Mouse (Mus musculus): ENCODE measurements around the gene Trappc10. TPM values are rescaled to one million over a fixed set of nuclear protein-coding genes. Genes with fewer than 3 reads are reported as not detected.

The Trappc10 gene
- polyA plus RNA-seq, 1 experiment = not detected

GRCm38 (mm10) chr10:78260916-78261650 lies 16.6 kb upstream of the Trappc10 start:
- Histone ChIP-seq H3K4me3 (ENCODE audit: insufficient read depth, low read depth, low read length) (no peak overlapping the region), H3K4me1 (ENCODE audit: control insufficient read depth, insufficient read depth, low read length) (peaks cover 11% of the 10 kb centered on the region), H3K27ac (ENCODE audit: insufficient read depth, low read depth, low read length) (no peak overlapping the region)
- WGBS = 59% methylated on average over 7 of the region's 7 CpGs
- no peak for TF ChIP-seq POLR2A (IDR thresholded peaks at IDR 0.05; ENCODE audit: insufficient read depth, low read depth, low read length)
- no peak for TF ChIP-seq CTCF (IDR thresholded peaks at IDR 0.05; ENCODE audit: insufficient read depth, low read depth, low read length)

GRCm38 (mm10) chr10:78260322-78260721 lies 15.9 kb upstream of the Trappc10 start:
- H3K4me1 ChIP-seq (ENCODE audit: control insufficient read depth, insufficient read depth, low read length) = peaks cover 14% of the 10 kb centered on the region
- TF ChIP-seq POLR2A (IDR thresholded peaks at IDR 0.05; ENCODE audit: insufficient read depth, low read depth, low read length) = no peak
- TF ChIP-seq CTCF (IDR thresholded peaks at IDR 0.05; ENCODE audit: insufficient read depth, low read depth, low read length) = no peak
- no peak overlapping the region for H3K27ac ChIP-seq (ENCODE audit: insufficient read depth, low read depth, low read length)
- WGBS = 20% methylated on average over 5 of the region's 5 CpGs
- no peak overlapping the region for H3K4me3 ChIP-seq (ENCODE audit: insufficient read depth, low read depth, low read length)

- Histone ChIP-seq H3K27ac (ENCODE audit: insufficient read depth, low read depth, low read length) (no peak overlapping the region), H3K4me3 (ENCODE audit: insufficient read depth, low read depth, low read length) (no peak overlapping the region), H3K4me1 (ENCODE audit: control insufficient read depth, insufficient read depth, low read length) (peaks cover 14% of the 10 kb centered on the region)
- 55% methylated on average over 6 of the region's 6 CpGs for WGBS
- TF ChIP-seq CTCF (IDR thresholded peaks at IDR 0.05; ENCODE audit: insufficient read depth, low read depth, low read length) (no peak), POLR2A (IDR thresholded peaks at IDR 0.05; ENCODE audit: insufficient read depth, low read depth, low read length) (no peak)
Measured at GRCm38 (mm10) chr10:78259702-78260101, 15.3 kb upstream of the Trappc10 start.

- peaks cover 14% of the 10 kb centered on the region for H3K4me1 ChIP-seq (ENCODE audit: control insufficient read depth, insufficient read depth, low read length)
- no peak for TF ChIP-seq POLR2A (IDR thresholded peaks at IDR 0.05; ENCODE audit: insufficient read depth, low read depth, low read length)
- TF ChIP-seq CTCF (IDR thresholded peaks at IDR 0.05; ENCODE audit: insufficient read depth, low read depth, low read length) = no peak
- WGBS = 91% methylated on average over 5 of the region's 5 CpGs
- no peak overlapping the region for H3K4me3 ChIP-seq (ENCODE audit: insufficient read depth, low read depth, low read length)
- no peak overlapping the region for H3K27ac ChIP-seq (ENCODE audit: insufficient read depth, low read depth, low read length)
Measured at GRCm38 (mm10) chr10:78259230-78259629, 14.8 kb upstream of the Trappc10 start.

- WGBS = 74% methylated on average over 6 of the region's 6 CpGs
- peaks cover 14% of the 10 kb centered on the region for H3K4me1 ChIP-seq (ENCODE audit: control insufficient read depth, insufficient read depth, low read length)
- H3K4me3 ChIP-seq (ENCODE audit: insufficient read depth, low read depth, low read length) = no peak overlapping the region
- H3K27ac ChIP-seq (ENCODE audit: insufficient read depth, low read depth, low read length) = no peak overlapping the region
- TF ChIP-seq CTCF (IDR thresholded peaks at IDR 0.05; ENCODE audit: insufficient read depth, low read depth, low read length) (no peak), POLR2A (IDR thresholded peaks at IDR 0.05; ENCODE audit: insufficient read depth, low read depth, low read length) (no peak)
Measured at GRCm38 (mm10) chr10:78258142-78258675, 13.8 kb upstream of the Trappc10 start.

GRCm38 (mm10) chr10:78255646-78256059 lies 11.2 kb upstream of the Trappc10 start:
- Histone ChIP-seq H3K4me3 (ENCODE audit: insufficient read depth, low read depth, low read length) (no peak overlapping the region), H3K4me1 (ENCODE audit: control insufficient read depth, insufficient read depth, low read length) (peaks cover 11% of the 10 kb centered on the region), H3K27ac (ENCODE audit: insufficient read depth, low read depth, low read length) (no peak overlapping the region)
- TF ChIP-seq POLR2A (IDR thresholded peaks at IDR 0.05; ENCODE audit: insufficient read depth, low read depth, low read length) = no peak
- no peak for TF ChIP-seq CTCF (IDR thresholded peaks at IDR 0.05; ENCODE audit: insufficient read depth, low read depth, low read length)
- 25% methylated on average over 4 of the region's 4 CpGs for WGBS

- Histone ChIP-seq H3K4me1 (ENCODE audit: control insufficient read depth, insufficient read depth, low read length) (peaks cover 3% of the 10 kb centered on the region), H3K27ac (ENCODE audit: insufficient read depth, low read depth, low read length) (no peak overlapping the region), H3K4me3 (ENCODE audit: insufficient read depth, low read depth, low read length) (no peak overlapping the region)
- 92% methylated on average over 3 of the region's 3 CpGs for WGBS
- no peak for TF ChIP-seq CTCF (IDR thresholded peaks at IDR 0.05; ENCODE audit: insufficient read depth, low read depth, low read length)
- no peak for TF ChIP-seq POLR2A (IDR thresholded peaks at IDR 0.05; ENCODE audit: insufficient read depth, low read depth, low read length)
Measured at GRCm38 (mm10) chr10:78247206-78247605, 2.8 kb upstream of the Trappc10 start.

GRCm38 (mm10) chr10:78246725-78247124 lies 2.3 kb upstream of the Trappc10 start:
- no peak for TF ChIP-seq POLR2A (IDR thresholded peaks at IDR 0.05; ENCODE audit: insufficient read depth, low read depth, low read length)
- no peak for TF ChIP-seq CTCF (IDR thresholded peaks at IDR 0.05; ENCODE audit: insufficient read depth, low read depth, low read length)
- WGBS = 88% methylated on average over 4 of the region's 4 CpGs
- H3K27ac ChIP-seq (ENCODE audit: insufficient read depth, low read depth, low read length) = no peak overlapping the region
- H3K4me3 ChIP-seq (ENCODE audit: insufficient read depth, low read depth, low read length) = no peak overlapping the region
- peaks cover 3% of the 10 kb centered on the region for H3K4me1 ChIP-seq (ENCODE audit: control insufficient read depth, insufficient read depth, low read length)

- 7% methylated on average over 7 of the region's 7 CpGs for WGBS
- Histone ChIP-seq H3K4me1 (ENCODE audit: control insufficient read depth, insufficient read depth, low read length) (peaks cover 5% of the 10 kb centered on the region), H3K27ac (ENCODE audit: insufficient read depth, low read depth, low read length) (peak overlapping the region; percentile 66), H3K4me3 (ENCODE audit: insufficient read depth, low read depth, low read length) (peak overlapping the region; percentile 82)
- TF ChIP-seq POLR2A (IDR thresholded peaks at IDR 0.05; ENCODE audit: insufficient read depth, low read depth, low read length) (no peak), CTCF (IDR thresholded peaks at IDR 0.05; ENCODE audit: insufficient read depth, low read depth, low read length) (no peak)
Measured at GRCm38 (mm10) chr10:78245225-78245547, 745 bp upstream of the Trappc10 start.

All from olfactory bulb, adult 2 months (tissue).